In the genomic region with DNA sequence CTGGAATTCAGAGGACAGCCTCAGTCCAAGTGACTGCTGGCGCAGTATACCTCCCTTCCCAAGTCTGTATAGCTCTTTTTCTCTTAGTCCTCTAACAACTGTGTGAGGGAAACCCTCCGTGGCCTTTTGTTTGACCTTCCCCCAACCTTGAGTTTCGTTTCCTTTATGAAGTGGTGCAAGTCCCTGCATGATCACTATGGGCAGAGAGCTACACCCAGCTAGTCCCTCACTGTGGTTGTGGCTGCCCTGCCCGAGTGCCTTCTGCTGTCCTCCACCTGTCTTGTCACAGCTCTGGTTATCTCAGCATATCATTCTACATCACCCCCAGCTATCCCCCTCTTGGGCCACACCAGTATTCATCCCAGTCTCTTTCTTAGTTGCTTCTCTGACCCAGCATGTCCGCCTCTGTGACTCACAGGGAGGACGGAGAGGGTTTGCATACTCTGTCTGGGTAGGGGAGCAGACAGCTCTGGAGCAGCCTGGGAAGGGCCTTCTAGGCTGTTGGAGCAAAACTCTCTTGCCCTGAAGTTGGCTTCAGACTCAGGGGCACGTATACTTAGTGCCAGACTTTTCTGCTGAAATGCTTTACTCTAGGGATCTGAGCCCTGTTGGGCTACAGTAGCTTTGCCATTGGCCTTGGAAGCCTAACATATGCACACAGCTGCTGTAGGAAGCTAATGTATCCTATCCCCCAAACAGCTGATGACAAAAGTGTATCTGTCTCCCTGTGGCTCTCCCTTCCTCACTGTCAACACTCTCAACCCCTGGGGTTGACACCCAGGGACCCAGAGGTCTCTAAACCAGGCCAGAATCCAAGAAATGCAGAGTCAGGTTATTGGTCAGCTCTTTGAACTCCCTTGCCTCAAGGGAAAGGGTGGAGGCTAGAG, we compare ENCODE assay signal across 20 mouse cellular contexts. TPM values are rescaled to one million over a fixed set of nuclear protein-coding genes. Genes with fewer than 3 reads are reported as not detected.
DNase-seq lines count a peak whose midpoint lies in the region; ATAC-seq and TF ChIP-seq lines count a peak whose summit lies in the region.
"Had no signal": no experiment of that assay in that cellular context is flagged by ENCODE, and none has a peak within 500 bp of the region (broad histone marks: within the 10 kb centered on the region; RNA-seq: fewer than 3 reads in every experiment).

No protein-coding gene starts in this region.

- H3K4me3 ChIP-seq in heart, embryonic 11.5 days (ENCODE audit: low read depth, low read length), result no peak overlapping the region
- H3K4me3 ChIP-seq in midbrain, embryonic 11.5 days (ENCODE audit: low read depth, low read length), result no peak overlapping the region
- no peak overlapping the region for H3K4me3 ChIP-seq in midbrain, embryonic 15.5 days
- H3K4me3 ChIP-seq in stomach, postnatal 0 days (ENCODE audit: low read depth, low read length), result no peak overlapping the region
- H3K4me3 ChIP-seq: embryonic facial prominence, embryonic 13.5 days; limb, embryonic 12.5 days; liver, embryonic 15.5 days; midbrain, embryonic 10.5 days had no signal

- DNase-seq in heart, adult 8-10 months (ENCODE audit: low spot score), result no peak
- DNase-seq in midbrain, embryonic 11.5 days (ENCODE audit: low spot score, missing footprints), result peak; percentile 69
- peak; percentile 44 to 59 for DNase-seq in monocyte, adult 2 months (ENCODE audit: low read depth in 1 of 2, low spot score in 2 of 2)
- DNase-seq in stomach, postnatal 0 days (ENCODE audit: low spot score), result no peak
- no peak for DNase-seq in ovary, postnatal 36 days (ENCODE audit: low spot score)
- DNase-seq in embryo, embryonic 10 days (ENCODE audit: low spot score), result no peak
- DNase-seq: adrenal gland, postnatal 36 days; cerebellum, postnatal 14 days; gastrocnemius, postnatal 25 days; kidney, adult 11 months; kidney, postnatal 10 days; thymus, postnatal 4 days had no signal

- no peak overlapping the region for H3K4me2 ChIP-seq in heart, embryonic 11.5 days
- no peak overlapping the region for H3K4me2 ChIP-seq in midbrain, embryonic 11.5 days
- no peak overlapping the region for H3K4me2 ChIP-seq in midbrain, embryonic 15.5 days
- no peak overlapping the region for H3K4me2 ChIP-seq in stomach, postnatal 0 days (replicated peaks; ENCODE audit: low read depth)
- H3K4me2 ChIP-seq: embryonic facial prominence, embryonic 13.5 days; hindbrain, embryonic 14.5 days; limb, embryonic 12.5 days; liver, embryonic 15.5 days had no signal

- H3K9me3 ChIP-seq in heart, embryonic 11.5 days (replicated peaks; ENCODE audit: control insufficient read depth, low read length), result no peaks in the 10 kb centered on the region
- H3K9me3 ChIP-seq in midbrain, embryonic 11.5 days (ENCODE audit: control insufficient read depth, low read length), result no peaks in the 10 kb centered on the region
- H3K9me3 ChIP-seq in midbrain, embryonic 15.5 days, result no peaks in the 10 kb centered on the region
- no peaks in the 10 kb centered on the region for H3K9me3 ChIP-seq in stomach, postnatal 0 days (ENCODE audit: control insufficient read depth, low read length)
- H3K9me3 ChIP-seq: embryonic facial prominence, embryonic 13.5 days; G1E; limb, embryonic 12.5 days; liver, embryonic 15.5 days; midbrain, embryonic 10.5 days had no signal

- H3K27me3 ChIP-seq in heart, embryonic 11.5 days (ENCODE audit: control insufficient read depth, insufficient read depth, low read length), result no peaks in the 10 kb centered on the region
- H3K27me3 ChIP-seq in midbrain, embryonic 11.5 days (ENCODE audit: control insufficient read depth, insufficient read depth, low read length), result no peaks in the 10 kb centered on the region
- H3K27me3 ChIP-seq in midbrain, embryonic 15.5 days (replicated peaks), result no peaks in the 10 kb centered on the region
- no peaks in the 10 kb centered on the region for H3K27me3 ChIP-seq in stomach, postnatal 0 days (ENCODE audit: control insufficient read depth, insufficient read depth, low read length)
- H3K27me3 ChIP-seq: embryonic facial prominence, embryonic 13.5 days; limb, embryonic 12.5 days; liver, embryonic 15.5 days had no signal

- WGBS in heart, embryonic 11.5 days (ENCODE audit: insufficient replicate concordance), result 66% methylated on average over 7 of the region's 7 CpGs
- WGBS in midbrain, embryonic 11.5 days, result 84% methylated on average over 7 of the region's 7 CpGs
- 80% methylated on average over 7 of the region's 7 CpGs for WGBS in midbrain, embryonic 15.5 days
- WGBS in stomach, postnatal 0 days, result 49% methylated on average over 7 of the region's 7 CpGs

- TF ChIP-seq EP300 in stomach, postnatal 0 days (optimal IDR thresholded peaks at IDR 0.05), result no peak

- peaks cover 8% of the 10 kb centered on the region for H3K4me1 ChIP-seq in heart, embryonic 11.5 days (ENCODE audit: control insufficient read depth, insufficient read depth, low read length)
- H3K4me1 ChIP-seq in midbrain, embryonic 11.5 days (ENCODE audit: control insufficient read depth, insufficient read depth, low read length), result no peaks in the 10 kb centered on the region
- no peaks in the 10 kb centered on the region for H3K4me1 ChIP-seq in midbrain, embryonic 15.5 days
- H3K4me1 ChIP-seq in stomach, postnatal 0 days (replicated peaks; ENCODE audit: control insufficient read depth, insufficient read depth), result no peaks in the 10 kb centered on the region
- H3K4me1 ChIP-seq: embryonic facial prominence, embryonic 13.5 days; limb, embryonic 12.5 days; liver, embryonic 15.5 days; midbrain, embryonic 10.5 days had no signal

- 0 out of 2 replicates have a peak overlapping the region, but pooled peaks have one; percentile 49 for H3K9ac ChIP-seq in heart, embryonic 11.5 days (ENCODE audit: low read depth, low read length)
- no peak overlapping the region for H3K9ac ChIP-seq in midbrain, embryonic 11.5 days (ENCODE audit: low read length)
- no peak overlapping the region for H3K9ac ChIP-seq in midbrain, embryonic 15.5 days
- 0 out of 2 replicates have a peak overlapping the region, but pooled peaks have one; percentile 8 for H3K9ac ChIP-seq in stomach, postnatal 0 days (ENCODE audit: low read length)
- H3K9ac ChIP-seq: embryonic facial prominence, embryonic 13.5 days; hindbrain, embryonic 14.5 days; limb, embryonic 12.5 days; liver, embryonic 15.5 days had no signal

- H3K27ac ChIP-seq in heart, embryonic 11.5 days (ENCODE audit: low read depth, low read length), result no peak overlapping the region
- H3K27ac ChIP-seq in midbrain, embryonic 11.5 days (ENCODE audit: low read depth, low read length), result no peak overlapping the region
- H3K27ac ChIP-seq in midbrain, embryonic 15.5 days, result no peak overlapping the region
- peak overlapping the region; percentile 20 for H3K27ac ChIP-seq in stomach, postnatal 0 days (replicated peaks)
- H3K27ac ChIP-seq: embryonic facial prominence, embryonic 13.5 days; hindbrain, embryonic 14.5 days; limb, embryonic 12.5 days; liver, embryonic 15.5 days; midbrain, embryonic 10.5 days had no signal

- ATAC-seq in heart, embryonic 11.5 days (replicated peaks; ENCODE audit: insufficient number of reproducible peaks, low FRiP score, low TSS enrichment), result no peak
- no peak for ATAC-seq in midbrain, embryonic 11.5 days (ENCODE audit: low FRiP score)
- ATAC-seq in midbrain, embryonic 15.5 days (replicated peaks), result no peak
- peak; percentile 46; the same call in 1 of the 2 replicates for ATAC-seq in stomach, postnatal 0 days (ENCODE audit: low FRiP score, low TSS enrichment)

- no peaks in the 10 kb centered on the region for H3K36me3 ChIP-seq in heart, embryonic 11.5 days (ENCODE audit: control insufficient read depth, insufficient read depth, low read length)
- H3K36me3 ChIP-seq in midbrain, embryonic 11.5 days (ENCODE audit: control insufficient read depth, insufficient read depth, low read length), result 0 out of 2 replicates have a peak, but pooled peaks cover 3% of the 10 kb centered on the region
- 0 out of 2 replicates have a peak, but pooled peaks cover 9% of the 10 kb centered on the region for H3K36me3 ChIP-seq in midbrain, embryonic 15.5 days (replicated peaks)
- no peaks in the 10 kb centered on the region; the same call in 1 of the 2 replicates for H3K36me3 ChIP-seq in stomach, postnatal 0 days (ENCODE audit: control insufficient read depth, insufficient read depth, low read length)
- H3K36me3 ChIP-seq: G1E; liver, embryonic 15.5 days had no signal

- no peak for TF ChIP-seq CTCF in stomach, postnatal 0 days (IDR thresholded peaks at IDR 0.05; ENCODE audit: low read depth)

RNA-seq across cellular contexts. Expression of a gene that starts 28.4 kb away (rescaled TPM):
- polyA plus RNA-seq in heart, embryonic 11.5 days (2014; fragmentation: Nextera tagmentation; extraction: Ambion mirVana), result 17.7 and 19.0 TPM in 2 replicates
- 1 to 10 TPM; 2.6 to 4.7 (median 3.5) TPM for total RNA-seq in heart, adult 8-10 months (2022)
- 29.0 and 29.6 TPM in 2 replicates for polyA plus RNA-seq in midbrain, embryonic 11.5 days (2014; fragmentation: Nextera tagmentation; extraction: Ambion mirVana)
- 21.7 and 22.9 TPM in 2 replicates for polyA plus RNA-seq in midbrain, embryonic 15.5 days (2015; fragmentation: Nextera tagmentation; extraction: Ambion mirVana)
- 18.8 and 20.3 TPM in 2 replicates for polyA plus RNA-seq in stomach, postnatal 0 days (2015; fragmentation: Nextera tagmentation; extraction: Ambion mirVana)

RNA-seq across cellular contexts. Expression of a gene that starts 32.0 kb away (rescaled TPM):
- 2.7 and 3.8 TPM in 2 replicates for polyA plus RNA-seq in heart, embryonic 11.5 days (2014; fragmentation: Nextera tagmentation; extraction: Ambion mirVana)
- 1 to 10 TPM in 2 of 4 experiments, under 1 TPM in 2; 0.87 to 2.8 (median 1.4) TPM for total RNA-seq in heart, adult 8-10 months (2022)
- 6.4 and 6.8 TPM in 2 replicates for polyA plus RNA-seq in midbrain, embryonic 11.5 days (2014; fragmentation: Nextera tagmentation; extraction: Ambion mirVana)
- 3.3 and 3.7 TPM in 2 replicates for polyA plus RNA-seq in midbrain, embryonic 15.5 days (2015; fragmentation: Nextera tagmentation; extraction: Ambion mirVana)
- polyA plus RNA-seq in stomach, postnatal 0 days (2015; fragmentation: Nextera tagmentation; extraction: Ambion mirVana), result 6.1 and 6.9 TPM in 2 replicates

RNA-seq across cellular contexts. Expression of a gene that starts 53.6 kb away (rescaled TPM):
- polyA plus RNA-seq in heart, embryonic 11.5 days (2014; fragmentation: Nextera tagmentation; extraction: Ambion mirVana), result 1.6 and 1.8 TPM in 2 replicates
- 1 to 10 TPM; 2.3 to 4.4 (median 2.9) TPM for total RNA-seq in heart, adult 8-10 months (2022)
- polyA plus RNA-seq in midbrain, embryonic 11.5 days (2014; fragmentation: Nextera tagmentation; extraction: Ambion mirVana), result 6.0 and 6.4 TPM in 2 replicates
- polyA plus RNA-seq in midbrain, embryonic 15.5 days (2015; fragmentation: Nextera tagmentation; extraction: Ambion mirVana), result 82.0 and 82.1 TPM in 2 replicates
- 4.7 and 4.9 TPM in 2 replicates for polyA plus RNA-seq in stomach, postnatal 0 days (2015; fragmentation: Nextera tagmentation; extraction: Ambion mirVana)

Comparison
In these comparisons a context has a peak if more than half of its experiments do, and no peak if none do; other contexts are left out.
1. RNA of a gene that starts 53.6 kb away (polyA plus RNA-seq): 82.0 to 82.1 TPM in midbrain, embryonic 15.5 days; 6.0 to 6.4 TPM in midbrain, embryonic 11.5 days, 4.7 to 4.9 TPM in stomach, postnatal 0 days and 1.6 to 1.8 TPM in heart, embryonic 11.5 days; every median in the first group is over 10 times any median in the second.
2. H3K9ac ChIP-seq: peak in heart, embryonic 11.5 days (single experiment) and stomach, postnatal 0 days (single experiment); none in midbrain, embryonic 11.5 days (single experiment) and midbrain, embryonic 15.5 days (single experiment).
3. DNase-seq: peak in midbrain, embryonic 11.5 days (single experiment) and monocyte, adult 2 months (2 of 2); none in heart, adult 8-10 months (single experiment), stomach, postnatal 0 days (single experiment), ovary, postnatal 36 days (single experiment) and embryo, embryonic 10 days (single experiment).